Mouse (Mus musculus): ENCODE measurements around the gene Gale. TPM values are rescaled to one million over a fixed set of nuclear protein-coding genes. Genes with fewer than 3 reads are reported as not detected.

Gale gene
- polyA plus RNA-seq, 1 experiment, result 51.3 TPM

DNA sequence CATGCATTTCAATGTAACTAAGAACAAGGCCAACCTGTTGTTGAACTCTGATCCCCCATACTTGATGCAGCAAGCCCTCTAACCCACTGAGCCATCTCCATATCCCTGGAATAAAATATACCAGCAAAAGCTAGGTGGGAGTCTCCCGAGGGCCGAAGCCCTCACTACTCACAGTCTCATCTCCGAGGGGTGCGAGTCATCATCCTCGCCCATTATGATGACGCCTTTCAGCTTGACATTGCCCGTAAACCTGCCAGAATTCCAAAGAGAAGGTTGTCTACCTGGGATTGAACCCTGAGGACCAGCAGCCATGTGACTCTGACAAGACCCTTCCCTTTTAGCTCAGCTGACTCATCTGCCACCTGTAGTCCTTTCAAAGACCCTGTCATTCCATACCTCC, 22.2 kb downstream of the Gale start:
- no peak for TF ChIP-seq USF1 (IDR thresholded peaks at IDR 0.05; ENCODE audit: low read depth)
- TF ChIP-seq POLR2A (IDR thresholded peaks at IDR 0.05; ENCODE audit: insufficient read length, low read depth), result no peak
- TF ChIP-seq MYOG (IDR thresholded peaks at IDR 0.05; ENCODE audit: control insufficient read depth in 1 of 3, insufficient read depth in 1 of 3, insufficient read length in 2 of 3, low read depth in 2 of 3), result no peak
- TF ChIP-seq TCF3 (IDR thresholded peaks at IDR 0.05; ENCODE audit: insufficient read length, low read depth), result no peak
- TF ChIP-seq CEBPB (IDR thresholded peaks at IDR 0.05; ENCODE audit: insufficient read depth, poor library complexity, severe bottlenecking), result no peak
- no peak for TF ChIP-seq E2F4 (IDR thresholded peaks at IDR 0.05; ENCODE audit: insufficient read depth)
- TF ChIP-seq REST (IDR thresholded peaks at IDR 0.05; ENCODE audit: insufficient read depth, insufficient read length), result no peak
- no peak for TF ChIP-seq SRF (IDR thresholded peaks at IDR 0.05; ENCODE audit: control insufficient read depth, insufficient read length, low read depth)
- no peak for TF ChIP-seq MYOD1 (IDR thresholded peaks at IDR 0.05; ENCODE audit: control insufficient read depth in 1 of 3, insufficient read length in 2 of 3, low read depth in 2 of 3)
- no peak for TF ChIP-seq MAX (IDR thresholded peaks at IDR 0.05; ENCODE audit: low read depth)
- no peak for TF ChIP-seq POLR2AphosphoS2 (IDR thresholded peaks at IDR 0.05; ENCODE audit: insufficient read length, low read depth)
- no peak for TF ChIP-seq TCF12 (IDR thresholded peaks at IDR 0.05; ENCODE audit: insufficient read depth, poor library complexity, severe bottlenecking)

DNA sequence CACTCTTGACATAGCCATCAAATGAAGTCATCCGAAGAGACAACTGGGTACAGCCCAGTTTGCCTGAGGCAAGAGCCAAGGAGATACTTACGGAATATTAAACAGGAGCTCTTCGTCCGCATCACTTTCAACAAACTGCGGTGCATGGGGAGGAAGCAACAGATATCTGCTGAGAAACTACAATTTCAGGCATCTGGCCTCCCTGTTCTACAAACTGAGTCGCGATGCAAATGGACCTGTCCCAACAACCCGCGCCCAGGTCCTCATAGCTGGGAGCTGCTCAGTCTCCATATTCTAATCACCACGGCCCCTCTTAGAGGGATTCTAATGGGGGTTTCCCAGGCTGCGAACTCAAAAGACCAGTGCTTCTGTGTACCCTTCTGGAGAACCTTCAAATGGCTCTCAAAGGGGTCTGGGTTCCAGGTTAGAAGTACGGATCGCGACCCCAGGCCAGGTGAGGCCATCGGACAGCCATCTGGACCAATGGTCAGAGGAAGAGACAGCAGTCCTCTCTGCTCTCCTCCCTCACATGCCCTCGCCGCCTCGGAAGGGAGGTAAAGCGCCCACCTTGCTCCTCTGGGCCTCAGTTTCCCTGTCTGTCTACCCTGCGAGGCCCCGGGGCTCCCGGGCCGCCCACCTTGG, 22.9 kb downstream of the Gale start:
- TF ChIP-seq REST (IDR thresholded peaks at IDR 0.05; ENCODE audit: insufficient read depth, insufficient read length) (no peak), POLR2AphosphoS2 (IDR thresholded peaks at IDR 0.05; ENCODE audit: insufficient read length, low read depth) (no peak), USF1 (IDR thresholded peaks at IDR 0.05; ENCODE audit: low read depth) (no peak), TCF12 (IDR thresholded peaks at IDR 0.05; ENCODE audit: insufficient read depth, poor library complexity, severe bottlenecking) (no peak), E2F4 (IDR thresholded peaks at IDR 0.05; ENCODE audit: insufficient read depth) (no peak), MAX (IDR thresholded peaks at IDR 0.05; ENCODE audit: low read depth) (no peak), CEBPB (IDR thresholded peaks at IDR 0.05; ENCODE audit: insufficient read depth, poor library complexity, severe bottlenecking) (no peak), TCF3 (IDR thresholded peaks at IDR 0.05; ENCODE audit: insufficient read length, low read depth) (no peak), POLR2A (IDR thresholded peaks at IDR 0.05; ENCODE audit: insufficient read length, low read depth) (no peak), MYOG (IDR thresholded peaks at IDR 0.05; ENCODE audit: control insufficient read depth in 1 of 3, insufficient read depth in 1 of 3, insufficient read length in 2 of 3, low read depth in 2 of 3) (no peak), MYOD1 (IDR thresholded peaks at IDR 0.05; ENCODE audit: control insufficient read depth in 1 of 3, insufficient read length in 2 of 3, low read depth in 2 of 3) (no peak), SRF (IDR thresholded peaks at IDR 0.05; ENCODE audit: control insufficient read depth, insufficient read length, low read depth) (no peak)
- peak overlapping the region; percentile 71 for H3K4me3 ChIP-seq

More for the DNA sequence above, 22.2 kb downstream of the Gale start:
- peak overlapping the region; percentile 96 for H3K4me2 ChIP-seq (ENCODE audit: low read depth)
- no peaks in the 10 kb centered on the region for H3K36me3 ChIP-seq (ENCODE audit: control insufficient read depth, insufficient read depth)
- H3K79me2 ChIP-seq (ENCODE audit: control insufficient read depth, insufficient read depth), result peaks cover 12% of the 10 kb centered on the region
- H3K27me3 ChIP-seq (ENCODE audit: control insufficient read depth, insufficient read depth, insufficient read length), result no peaks in the 10 kb centered on the region
- no peak overlapping the region for H3ac ChIP-seq (ENCODE audit: control insufficient read depth, insufficient read length)
- peak overlapping the region; percentile 71 for H3K4me3 ChIP-seq

DNA sequence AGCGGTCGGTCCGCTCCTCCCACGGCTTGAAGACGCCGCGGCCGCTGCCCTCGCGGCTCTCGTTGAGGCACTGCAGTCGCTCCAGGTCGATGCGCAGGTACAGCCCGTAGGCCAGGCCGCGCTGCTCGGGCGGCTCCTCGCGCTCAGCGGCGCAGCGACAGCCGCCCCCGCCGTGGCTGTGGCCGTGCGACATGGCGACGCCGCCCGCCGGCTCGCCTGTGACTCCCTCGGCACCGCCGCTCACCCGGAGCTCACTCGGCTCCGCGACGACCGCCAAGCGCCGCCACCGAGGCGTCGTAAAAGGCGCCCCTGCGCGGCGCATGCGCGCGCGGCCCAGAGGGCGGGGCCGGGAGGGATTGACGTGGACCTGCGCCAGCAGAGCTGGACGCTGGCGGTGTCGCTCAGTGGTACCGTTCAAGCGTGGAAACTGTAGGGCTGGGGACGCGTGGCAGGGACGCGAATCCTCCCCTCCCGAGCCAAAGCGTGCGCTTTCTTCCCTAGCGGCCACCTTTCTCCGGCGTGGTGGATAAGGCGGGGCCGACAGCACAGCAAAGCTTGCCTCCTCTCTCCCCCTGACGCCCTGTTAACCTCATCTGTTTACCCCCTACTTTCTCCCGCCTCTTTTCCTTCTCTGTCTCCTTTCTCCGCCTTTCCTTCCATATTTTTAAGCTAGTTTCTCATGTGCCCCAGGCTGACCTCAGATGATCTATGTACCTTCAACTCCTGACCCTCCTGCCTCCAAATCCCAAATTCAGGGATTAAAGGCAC, 23.6 kb downstream of the Gale start, which contains the start of gene Pithd1:
Gene Pithd1 (minus strand): TSS at position 322 of the 768 bp plus-strand sequence.
- Histone ChIP-seq H3K27me3 (ENCODE audit: control insufficient read depth, insufficient read depth, insufficient read length) (no peaks in the 10 kb centered on the region), H3K36me3 (ENCODE audit: control insufficient read depth, insufficient read depth) (no peaks in the 10 kb centered on the region), H3K4me3 (peak within 1 kb of the TSS; percentile 71), H3K4me2 (ENCODE audit: low read depth) (peak within 1 kb of the TSS; percentile 96), H3ac (ENCODE audit: control insufficient read depth, insufficient read length) (peak within 1 kb of the TSS; percentile 69), H3K79me2 (ENCODE audit: control insufficient read depth, insufficient read depth) (peaks cover 12% of the 10 kb centered on the region)
- TF ChIP-seq MYOG (IDR thresholded peaks at IDR 0.05; ENCODE audit: control insufficient read depth in 1 of 3, insufficient read depth in 1 of 3, insufficient read length in 2 of 3, low read depth in 2 of 3) (peak in 1 of 3 experiments; percentile 41), TCF12 (IDR thresholded peaks at IDR 0.05; ENCODE audit: insufficient read depth, poor library complexity, severe bottlenecking) (no peak), MYOD1 (IDR thresholded peaks at IDR 0.05; ENCODE audit: control insufficient read depth in 1 of 3, insufficient read length in 2 of 3, low read depth in 2 of 3) (peak in 1 of 3 experiments; percentile 16), SRF (IDR thresholded peaks at IDR 0.05; ENCODE audit: control insufficient read depth, insufficient read length, low read depth) (peak; percentile 66), REST (IDR thresholded peaks at IDR 0.05; ENCODE audit: insufficient read depth, insufficient read length) (peak; percentile 23), CEBPB (IDR thresholded peaks at IDR 0.05; ENCODE audit: insufficient read depth, poor library complexity, severe bottlenecking) (no peak), POLR2AphosphoS2 (IDR thresholded peaks at IDR 0.05; ENCODE audit: insufficient read length, low read depth) (peak; percentile 99), POLR2A (IDR thresholded peaks at IDR 0.05; ENCODE audit: insufficient read length, low read depth) (no peak), MAX (IDR thresholded peaks at IDR 0.05; ENCODE audit: low read depth) (no peak), TCF3 (IDR thresholded peaks at IDR 0.05; ENCODE audit: insufficient read length, low read depth) (peak; percentile 3), E2F4 (IDR thresholded peaks at IDR 0.05; ENCODE audit: insufficient read depth) (peak; percentile 76), USF1 (IDR thresholded peaks at IDR 0.05; ENCODE audit: low read depth) (no peak)

More for the DNA sequence above, 22.9 kb downstream of the Gale start:
- no peaks in the 10 kb centered on the region for H3K27me3 ChIP-seq (ENCODE audit: control insufficient read depth, insufficient read depth, insufficient read length)
- H3K4me2 ChIP-seq (ENCODE audit: low read depth), result peak overlapping the region; percentile 96
- H3K79me2 ChIP-seq (ENCODE audit: control insufficient read depth, insufficient read depth), result peaks cover 12% of the 10 kb centered on the region
- no peaks in the 10 kb centered on the region for H3K36me3 ChIP-seq (ENCODE audit: control insufficient read depth, insufficient read depth)
- peak overlapping the region; percentile 69 for H3ac ChIP-seq (ENCODE audit: control insufficient read depth, insufficient read length)

DNA sequence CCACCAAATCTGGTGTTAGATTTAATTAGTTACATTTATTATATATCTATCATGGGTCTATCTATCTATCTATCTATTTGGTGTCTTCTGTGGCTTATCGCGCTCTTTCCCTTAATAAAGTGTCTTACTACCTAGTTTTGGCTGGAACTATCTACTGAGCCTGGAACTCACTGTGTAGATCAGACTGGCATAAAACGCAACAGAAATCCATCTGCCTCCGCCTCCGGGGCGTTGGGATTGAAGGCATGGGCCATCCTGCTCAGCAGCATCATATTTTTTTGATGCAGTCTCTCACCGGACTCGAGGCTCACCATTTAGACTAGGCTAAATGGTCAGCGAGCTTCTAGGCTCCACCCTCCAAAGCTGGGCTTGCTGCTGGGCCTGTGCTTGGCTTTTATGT, 24.2 kb downstream of the Gale start:
- Histone ChIP-seq H3K4me3 (peak overlapping the region; percentile 71), H3K79me2 (ENCODE audit: control insufficient read depth, insufficient read depth) (peaks cover 12% of the 10 kb centered on the region), H3K4me2 (ENCODE audit: low read depth) (peak overlapping the region; percentile 93), H3K27me3 (ENCODE audit: control insufficient read depth, insufficient read depth, insufficient read length) (no peaks in the 10 kb centered on the region), H3ac (ENCODE audit: control insufficient read depth, insufficient read length) (peak overlapping the region; percentile 69), H3K36me3 (ENCODE audit: control insufficient read depth, insufficient read depth) (no peaks in the 10 kb centered on the region)
- no peak for TF ChIP-seq POLR2AphosphoS2 (IDR thresholded peaks at IDR 0.05; ENCODE audit: insufficient read length, low read depth)
- no peak for TF ChIP-seq USF1 (IDR thresholded peaks at IDR 0.05; ENCODE audit: low read depth)
- TF ChIP-seq MYOD1 (IDR thresholded peaks at IDR 0.05; ENCODE audit: control insufficient read depth in 1 of 3, insufficient read length in 2 of 3, low read depth in 2 of 3), result no peak

Measured in myocyte (in vitro differentiated cells).